Mouse (Mus musculus): ENCODE data around the gene Slc22a18. TPM values are rescaled to one million over a fixed set of nuclear protein-coding genes. Genes with fewer than 3 reads are reported as not detected.

Gene Slc22a18
- total RNA-seq (2023), result not detected

GRCm38 (mm10) chr7:143473347-143474101 lies at the start of gene Slc22a18:
Gene Slc22a18, plus strand, starts transcription at chr7:143473736.

GRCm38 (mm10) chr7:143460874-143461273 lies 12.7 kb upstream of the Slc22a18 start, which contains the start of gene Cdkn1c:
Gene Cdkn1c, minus strand, starts transcription at chr7:143461050.

DNA sequence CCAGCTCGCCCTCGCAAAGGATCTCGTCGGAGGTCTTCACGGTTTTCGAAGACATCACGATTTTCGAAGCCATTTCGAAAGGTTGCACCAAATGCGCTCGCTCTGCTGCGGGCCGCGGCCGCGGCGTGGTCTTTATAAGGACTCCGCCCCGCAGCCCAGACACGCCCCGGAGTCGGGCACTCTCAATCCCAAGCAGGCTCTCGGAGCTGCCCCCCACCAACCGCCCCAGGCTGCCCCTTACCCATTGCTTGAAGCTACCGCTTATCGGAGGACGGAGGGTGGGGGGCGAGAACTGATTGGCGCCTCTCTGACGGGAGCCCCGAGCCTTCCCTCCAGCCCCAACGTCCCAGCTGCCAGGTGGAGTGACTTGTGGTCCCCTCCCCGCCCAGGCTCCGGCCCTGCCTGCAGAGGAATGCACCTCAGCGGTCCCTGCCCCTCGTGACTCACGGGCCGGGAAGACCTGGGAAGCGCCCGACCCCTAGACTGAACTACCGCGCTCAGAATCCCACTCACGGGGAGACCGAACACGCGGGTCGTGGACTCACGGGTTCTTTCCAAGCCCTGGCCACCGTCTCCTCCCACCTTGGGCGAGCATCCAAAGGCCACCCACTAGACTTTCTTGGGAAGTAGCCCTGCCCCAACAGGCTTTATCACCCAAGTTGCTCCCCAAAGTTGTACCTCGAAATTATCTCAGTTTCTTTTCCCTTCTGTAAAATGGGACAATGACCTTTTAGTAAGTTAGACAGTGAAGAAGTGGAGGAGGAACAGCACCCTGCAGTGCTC lies 29.1 kb downstream of the Slc22a18 start, which contains the start of gene Phlda2:
TSS of gene Phlda2 (minus strand) at position 733 of the 783 bp plus-strand sequence.

Other genes starting within 250 kb of the Slc22a18 start
- 2.2 TPM for gene Cdkn1c, start 12.7 kb upstream of the Slc22a18 start, total RNA-seq (2023)
- gene Phlda2, start 29.4 kb downstream of the Slc22a18 start, total RNA-seq (2023), result not detected
- 209 TPM for gene Nap1l4, start 75.4 kb downstream of the Slc22a18 start, total RNA-seq (2023)
- 58.8 TPM for gene Cars, start 126.4 kb downstream of the Slc22a18 start, total RNA-seq (2023)
- 43.1 TPM for gene Tnfrsf26, start 155.0 kb downstream of the Slc22a18 start, total RNA-seq (2023)
- gene Tnfrsf22, start 175.9 kb downstream of the Slc22a18 start, total RNA-seq (2023), result 23.6 TPM
- gene Tnfrsf23, start 212.1 kb downstream of the Slc22a18 start, total RNA-seq (2023), result 2.3 TPM

Data from CD8-positive naive resting alpha-beta T cell, adult 57 days (primary cell).